Mouse (Mus musculus) heart, embryonic 16.5 days (tissue): ENCODE results near the gene 9430038I01Rik. TPM values are rescaled to one million over a fixed set of nuclear protein-coding genes. Genes with fewer than 3 reads are reported as not detected.

ENCODE experiments used
- ATAC-seq: fragments of 200-750 bp; cut with Nextera tagmentation; replicated peaks from 2 replicates; pipeline ENCODE4 v1.8.0; 2017; ENCODE audit warnings: moderate number of reproducible peaks; ENCODE audit not compliant: insufficient read depth, low FRiP score; ENCODE audit errors: extremely low read depth
- H3K27ac ChIP-seq: fragments of 300-500 bp; sonication (generic); 2 replicates; pipeline ENCODE4 v1.5.1; 2014; ENCODE audit warnings: mild to moderate bottlenecking, low read length, control low read depth, moderate library complexity
- H3K27me3 ChIP-seq: fragments of 300-500 bp; sonication (generic); 2 replicates; pipeline ENCODE4 v1.6.1; 2014; ENCODE audit warnings: low read length, mixed read lengths; ENCODE audit not compliant: control insufficient read depth, insufficient read depth
- H3K36me3 ChIP-seq: fragments of 300-500 bp; sonication (generic); 2 replicates; pipeline ENCODE4 v1.6.1; 2014; ENCODE audit not compliant: control insufficient read depth, insufficient read depth
- H3K4me1 ChIP-seq: fragments of 300-500 bp; sonication (generic); 2 replicates; pipeline ENCODE4 v1.6.1; 2014; ENCODE audit warnings: low read length, mixed read lengths; ENCODE audit not compliant: control insufficient read depth, insufficient read depth
- H3K4me2 ChIP-seq: fragments of 300-500 bp; sonication (generic); 2 replicates; pipeline ENCODE4 v1.6.1; 2014; ENCODE audit warnings: low read depth, mild to moderate bottlenecking, control low read depth, low read length
- H3K4me3 ChIP-seq: fragments of 300-500 bp; sonication (generic); 2 replicates; pipeline ENCODE4 v1.5.1; 2014; ENCODE audit warnings: mild to moderate bottlenecking, control low read depth, low read length
- H3K9ac ChIP-seq: fragments of 300-500 bp; sonication (generic); 2 replicates; pipeline ENCODE4 v1.6.1; 2014; ENCODE audit warnings: low read length, control low read depth
- H3K9me3 ChIP-seq: fragments of 300-500 bp; sonication (generic); replicated peaks from 2 replicates; pipeline ENCODE4 v1.6.1; 2016; ENCODE audit warnings: low read length; ENCODE audit not compliant: control insufficient read depth
- WGBS: fragments of 180-500 bp; shearing (Covaris S2); extraction: QIAGEN DNeasy Blood & Tissue Kit; methylation state at CpG from one replicate; pipeline ENCODE4 v1.1.7; 2014; 5-methylcytosine and 5-hydroxymethylcytosine counted together
- polyA plus RNA-seq: library from polyadenylated mRNA; unstranded; fragments of >200 nt; fragmentation: Nextera tagmentation; extraction: Ambion mirVana; gene quantifications from 2 replicates; pipeline ENCODE4 v1.2.1, GENCODE M21; 2015

9430038I01Rik gene
- polyA plus RNA-seq, 1 experiment from 2014 or later: 14.1 TPM

- no peaks in the 10 kb centered on the region for H3K36me3 ChIP-seq
- no peaks in the 10 kb centered on the region for H3K4me1 ChIP-seq
- no peak overlapping the region for H3K4me2 ChIP-seq
- H3K27me3 ChIP-seq: no peaks in the 10 kb centered on the region
- no peak overlapping the region for H3K4me3 ChIP-seq
- H3K9ac ChIP-seq: no peak overlapping the region
- H3K9me3 ChIP-seq: no peaks in the 10 kb centered on the region
- WGBS: 46% methylated on average over 4 of the region's 4 CpGs
- no peak overlapping the region for H3K27ac ChIP-seq
- no peak for ATAC-seq
Measured at GRCm38 (mm10) chr7:137426693-137427092, 16.1 kb upstream of the 9430038I01Rik start.

- no peak overlapping the region for H3K4me3 ChIP-seq
- ATAC-seq: no peak
- H3K9me3 ChIP-seq: no peaks in the 10 kb centered on the region
- no peaks in the 10 kb centered on the region for H3K27me3 ChIP-seq
- no peak overlapping the region for H3K4me2 ChIP-seq
- H3K27ac ChIP-seq: no peak overlapping the region
- WGBS: 96% methylated on average over 4 of the region's 4 CpGs
- H3K9ac ChIP-seq: no peak overlapping the region
- H3K4me1 ChIP-seq: no peaks in the 10 kb centered on the region
- no peaks in the 10 kb centered on the region for H3K36me3 ChIP-seq
Measured at GRCm38 (mm10) chr7:137421236-137421635, 10.7 kb upstream of the 9430038I01Rik start.

- no peak for ATAC-seq
- Histone ChIP-seq H3K27ac (no peak overlapping the region), H3K9me3 (no peaks in the 10 kb centered on the region), H3K9ac (no peak overlapping the region), H3K4me1 (no peaks in the 10 kb centered on the region), H3K27me3 (no peaks in the 10 kb centered on the region), H3K4me3 (no peak overlapping the region), H3K4me2 (no peak overlapping the region), H3K36me3 (no peaks in the 10 kb centered on the region)
- 73% methylated on average over 2 of the region's 2 CpGs for WGBS
Measured at GRCm38 (mm10) chr7:137420550-137420949, 10.0 kb upstream of the 9430038I01Rik start.

DNA sequence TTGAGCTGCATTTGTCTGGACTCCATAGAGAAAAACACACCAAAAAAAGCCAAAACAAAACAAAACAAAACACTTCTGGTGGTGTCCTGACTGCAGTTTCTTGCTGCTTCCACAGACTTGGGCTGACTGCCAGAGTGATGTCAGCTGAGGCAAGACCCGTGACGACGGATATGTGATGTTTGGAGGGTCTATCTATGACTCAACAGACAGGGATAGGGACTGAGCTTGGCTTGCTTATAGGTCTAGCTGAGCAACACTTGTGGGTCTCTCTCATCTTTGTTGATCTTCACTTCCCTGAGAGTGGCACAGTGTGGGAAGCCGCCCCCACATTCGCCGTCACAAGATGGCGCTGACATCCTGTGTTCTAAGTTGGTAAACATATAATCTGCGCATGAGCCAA lies 4.1 kb upstream of the 9430038I01Rik start:
- H3K27me3 ChIP-seq: no peaks in the 10 kb centered on the region
- H3K4me3 ChIP-seq: no peak overlapping the region
- 70% methylated on average over 8 of the region's 8 CpGs for WGBS
- no peaks in the 10 kb centered on the region for H3K36me3 ChIP-seq
- H3K4me2 ChIP-seq: no peak overlapping the region
- ATAC-seq: no peak
- H3K4me1 ChIP-seq: peaks cover 4% of the 10 kb centered on the region
- H3K9ac ChIP-seq: no peak overlapping the region
- no peak overlapping the region for H3K27ac ChIP-seq
- H3K9me3 ChIP-seq: no peaks in the 10 kb centered on the region

DNA sequence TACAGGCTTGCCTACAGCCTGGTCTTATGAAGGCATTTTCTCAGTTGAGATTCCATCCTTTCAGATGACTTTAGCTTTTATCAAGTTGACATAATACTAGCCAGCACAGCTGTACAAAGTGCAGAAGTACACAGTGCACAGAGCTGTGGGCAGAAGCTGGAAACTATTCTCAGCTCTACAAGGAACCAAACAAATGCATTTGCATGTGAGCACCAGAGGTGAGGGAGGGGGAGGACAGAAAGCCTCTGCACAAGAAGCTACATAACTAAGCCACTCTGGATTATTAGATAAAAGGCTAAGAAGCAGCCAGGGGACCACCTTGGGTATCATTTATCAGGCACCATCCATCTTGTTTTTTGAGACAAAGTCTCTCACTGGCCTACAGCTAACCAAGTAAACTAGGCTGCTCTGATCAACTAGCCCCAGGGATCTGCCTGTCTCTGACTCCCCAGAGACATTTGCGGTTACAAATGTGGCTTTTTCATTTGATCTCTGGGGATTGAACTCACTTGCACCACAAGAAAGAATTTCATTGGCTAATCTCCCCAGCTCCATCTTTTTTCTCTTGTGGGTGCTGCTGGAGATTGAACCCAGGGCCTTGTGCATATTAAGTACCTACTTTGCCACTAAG lies 3.0 kb downstream of the 9430038I01Rik start:
- no peaks in the 10 kb centered on the region for H3K36me3 ChIP-seq

GRCm38 (mm10) chr7:137404146-137404545 lies 6.4 kb downstream of the 9430038I01Rik start:
- Histone ChIP-seq H3K4me3 (no peak overlapping the region), H3K4me1 (0 out of 2 replicates have a peak, but pooled peaks cover 2% of the 10 kb centered on the region), H3K9me3 (peaks cover 7% of the 10 kb centered on the region), H3K9ac (no peak overlapping the region), H3K27me3 (no peaks in the 10 kb centered on the region), H3K36me3 (peaks cover 4% of the 10 kb centered on the region; the same call in 1 of the 2 replicates), H3K27ac (no peak overlapping the region), H3K4me2 (no peak overlapping the region)
- ATAC-seq: no peak
- WGBS: 80% methylated on average over 2 of the region's 2 CpGs

More for the DNA sequence above, 3.0 kb downstream of the 9430038I01Rik start:
- Histone ChIP-seq H3K27ac (no peak overlapping the region), H3K4me3 (no peak overlapping the region), H3K27me3 (no peaks in the 10 kb centered on the region), H3K9me3 (no peaks in the 10 kb centered on the region), H3K4me1 (peaks cover 8% of the 10 kb centered on the region), H3K4me2 (no peak overlapping the region), H3K9ac (no peak overlapping the region)
- ATAC-seq: no peak
- WGBS: 84% methylated on average over 1 of the region's 1 CpGs

DNA sequence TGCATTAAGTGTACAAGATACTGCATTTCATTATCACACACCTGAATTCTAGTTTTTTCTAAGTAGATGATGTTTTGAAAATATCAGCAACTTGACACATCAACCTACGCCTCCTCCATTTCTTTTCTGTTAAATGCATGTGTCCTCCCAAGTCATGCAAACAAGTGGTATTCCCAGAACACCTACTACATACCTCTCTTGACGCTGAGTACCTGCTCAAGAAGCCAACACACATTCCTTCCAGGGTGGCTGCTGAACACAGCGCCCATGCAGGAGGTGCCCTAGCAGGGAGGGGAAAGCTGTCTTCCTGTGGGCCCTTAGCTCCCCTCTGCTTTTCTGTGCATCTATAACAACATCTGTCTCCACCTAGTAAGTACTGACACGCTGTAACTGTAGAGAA lies 11.6 kb downstream of the 9430038I01Rik start:
- Histone ChIP-seq H3K36me3 (peaks cover 5% of the 10 kb centered on the region; the same call in 1 of the 2 replicates), H3K9ac (no peak overlapping the region), H3K27me3 (no peaks in the 10 kb centered on the region), H3K4me3 (no peak overlapping the region), H3K27ac (no peak overlapping the region), H3K9me3 (peaks cover 7% of the 10 kb centered on the region), H3K4me2 (no peak overlapping the region), H3K4me1 (peaks cover 9% of the 10 kb centered on the region)
- ATAC-seq: no peak
- WGBS: 84% methylated on average over 4 of the region's 4 CpGs

DNA sequence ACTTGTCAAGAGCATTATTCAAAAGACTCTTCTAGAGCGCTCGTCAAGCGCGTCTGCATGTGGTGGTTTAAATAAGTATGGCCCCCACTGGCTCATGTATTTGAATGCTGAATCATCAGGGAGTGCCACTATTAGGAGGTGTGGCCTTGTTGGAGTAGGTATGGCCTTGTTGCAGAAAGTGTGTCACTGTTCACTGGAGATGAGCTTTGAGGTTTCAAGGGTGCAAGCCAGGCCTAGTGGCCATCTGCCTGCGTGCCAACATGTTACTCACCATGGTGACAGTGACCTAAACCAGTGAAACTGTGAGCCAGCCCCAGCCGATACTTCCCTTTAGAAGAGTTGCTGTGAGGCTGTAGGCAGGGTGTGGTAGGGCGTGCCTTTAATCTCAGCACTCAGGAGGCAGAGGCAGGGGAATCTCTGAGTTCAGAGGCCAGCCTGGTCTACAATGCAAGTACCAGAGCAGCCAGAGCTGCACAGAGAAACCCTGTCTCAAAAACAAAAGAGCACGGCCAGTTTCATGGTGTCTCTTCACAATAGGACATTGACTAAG lies 13.1 kb downstream of the 9430038I01Rik start:
- 93% methylated on average over 8 of the region's 8 CpGs for WGBS
- peaks cover 9% of the 10 kb centered on the region for H3K4me1 ChIP-seq
- peaks cover 7% of the 10 kb centered on the region for H3K9me3 ChIP-seq
- no peak overlapping the region for H3K27ac ChIP-seq
- no peak for ATAC-seq
- no peaks in the 10 kb centered on the region for H3K27me3 ChIP-seq
- peaks cover 5% of the 10 kb centered on the region; the same call in 1 of the 2 replicates for H3K36me3 ChIP-seq
- no peak overlapping the region for H3K9ac ChIP-seq
- no peak overlapping the region for H3K4me3 ChIP-seq
- no peak overlapping the region for H3K4me2 ChIP-seq

- Histone ChIP-seq H3K4me1 (peaks cover 9% of the 10 kb centered on the region), H3K36me3 (0 out of 2 replicates have a peak, but pooled peaks cover 2% of the 10 kb centered on the region), H3K4me2 (no peak overlapping the region), H3K27ac (peak overlapping the region; percentile 57), H3K9me3 (peaks cover 3% of the 10 kb centered on the region), H3K9ac (no peak overlapping the region), H3K4me3 (no peak overlapping the region), H3K27me3 (no peaks in the 10 kb centered on the region)
- WGBS: 69% methylated on average over 4 of the region's 4 CpGs
- peak; percentile 32; the same call in 1 of the 2 replicates for ATAC-seq
Measured at GRCm38 (mm10) chr7:137395421-137395820, 15.1 kb downstream of the 9430038I01Rik start.
